Mouse (Mus musculus): ENCODE measurements at regions not wholly inside any gene's neighbourhood (a gene's known extent, or its start where the extent isn't known, plus 50 kb on each side); places are given as distances from the start of the nearest gene placed in this dataset.

DNA sequence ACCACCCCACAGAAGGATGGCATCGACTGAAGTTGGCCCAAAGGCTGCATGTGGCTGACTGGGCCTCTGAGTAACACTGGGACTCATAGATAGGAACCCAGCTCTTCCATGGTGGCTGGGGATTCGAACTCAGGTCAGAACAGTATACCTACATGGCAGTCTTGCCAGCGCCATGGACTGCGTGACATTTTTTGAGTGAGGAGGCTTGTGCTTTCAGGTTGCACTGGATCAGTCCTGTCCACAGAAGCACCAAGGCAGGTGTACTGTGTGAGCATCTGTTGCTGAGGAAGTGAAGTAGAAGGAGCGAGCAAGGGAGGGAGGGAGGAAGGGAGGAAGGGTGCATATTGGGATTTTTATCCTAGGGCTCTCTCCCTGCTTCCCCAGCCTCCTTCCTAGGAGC, 454.7 kb downstream of the Med13l start:
- TF ChIP-seq POLR2A (IDR thresholded peaks at IDR 0.05; ENCODE audit: insufficient read depth, low read length), result no peak
- TF ChIP-seq CTCF (IDR thresholded peaks at IDR 0.05; ENCODE audit: low read depth, low read length), result no peak

All from ES-Bruce4 (cell line).